In the genomic region with DNA sequence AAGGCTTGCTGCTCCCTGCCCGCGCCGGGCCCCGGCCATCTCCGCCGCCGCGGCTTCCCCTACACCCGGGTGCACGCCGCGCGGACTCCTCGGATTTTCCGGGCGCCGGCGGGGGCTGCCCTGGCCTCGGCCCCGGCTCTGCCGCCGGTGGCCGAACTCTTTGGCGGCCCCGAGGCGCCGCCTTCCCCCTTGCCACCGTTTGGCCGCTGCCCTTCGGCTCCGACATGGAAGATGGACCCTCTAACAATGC, we compare ENCODE assay signal across 8 mouse cellular contexts.
A peak's percentile ranks its signal among the peaks of the same experiment; 100 is the strongest.
DNase-seq lines count a peak whose midpoint lies in the region; ATAC-seq and TF ChIP-seq lines count a peak whose summit lies in the region.

No protein-coding gene starts in this region.

- DNase-seq in heart, adult 9 months (ENCODE audit: low spot score in 2 of 2): no peak
- DNase-seq in thymus, adult 2 months: no peak
- no peak for DNase-seq in thymus, postnatal 4 days
- no peak for DNase-seq in layer of hippocampus, adult 18-20 months (ENCODE audit: low spot score in 2 of 2)
- no peak for DNase-seq in left cerebral cortex, adult 9 months (ENCODE audit: low spot score in 2 of 2)

- H3K4me3 ChIP-seq in heart, embryonic 11.5 days (ENCODE audit: low read depth, low read length): peak overlapping the region; percentile 75
- peak overlapping the region; percentile 40 for H3K4me3 ChIP-seq in thymus, adult 2 months (ENCODE audit: control insufficient read depth, insufficient read depth, low read length)
- H3K4me3 ChIP-seq in liver, embryonic 15.5 days (replicated peaks): peak overlapping the region; percentile 49

- no peak for TF ChIP-seq CTCF in thymus, adult 2 months (IDR thresholded peaks at IDR 0.05; ENCODE audit: borderline replicate concordance, control insufficient read depth, extremely low read depth, insufficient read depth, low read length, poor library complexity)

- WGBS in heart, embryonic 11.5 days (ENCODE audit: insufficient replicate concordance): 0% methylated on average over 27 of the region's 31 CpGs
- under 1% methylated on average over 29 of the region's 31 CpGs for WGBS in thymus, adult 2 months
- WGBS in liver, embryonic 15.5 days (ENCODE audit: insufficient replicate concordance): 0% methylated on average over 31 of the region's 31 CpGs

- peaks cover 8% of the 10 kb centered on the region for H3K4me1 ChIP-seq in heart, embryonic 11.5 days (ENCODE audit: control insufficient read depth, insufficient read depth, low read length)
- peaks cover 25% of the 10 kb centered on the region for H3K4me1 ChIP-seq in thymus, adult 2 months (replicated peaks; ENCODE audit: control insufficient read depth, insufficient read depth, low read length)
- peaks cover 7% of the 10 kb centered on the region for H3K4me1 ChIP-seq in liver, embryonic 15.5 days (replicated peaks)

- H3K9ac ChIP-seq in heart, embryonic 11.5 days (ENCODE audit: low read depth, low read length): peak overlapping the region; percentile 71
- H3K9ac ChIP-seq in liver, embryonic 15.5 days: no peak overlapping the region

- H3K36me3 ChIP-seq in heart, embryonic 11.5 days (ENCODE audit: control insufficient read depth, insufficient read depth, low read length): no peaks in the 10 kb centered on the region
- H3K36me3 ChIP-seq in thymus, adult 2 months (ENCODE audit: control insufficient read depth, insufficient read depth, low read length): no peaks in the 10 kb centered on the region
- H3K36me3 ChIP-seq in liver, embryonic 15.5 days (replicated peaks): no peaks in the 10 kb centered on the region

- H3K27me3 ChIP-seq in heart, embryonic 11.5 days (ENCODE audit: control insufficient read depth, insufficient read depth, low read length): peaks cover 83% of the 10 kb centered on the region
- H3K27me3 ChIP-seq in thymus, adult 2 months (ENCODE audit: control insufficient read depth, insufficient read depth, low read length): peaks cover 38% of the 10 kb centered on the region
- H3K27me3 ChIP-seq in liver, embryonic 15.5 days: peaks cover 83% of the 10 kb centered on the region

- H3K4me2 ChIP-seq in heart, embryonic 11.5 days: peak overlapping the region; percentile 99
- H3K4me2 ChIP-seq in liver, embryonic 15.5 days: peak overlapping the region; percentile 69

- H3K9me3 ChIP-seq in heart, embryonic 11.5 days (replicated peaks; ENCODE audit: control insufficient read depth, low read length): no peaks in the 10 kb centered on the region
- no peaks in the 10 kb centered on the region for H3K9me3 ChIP-seq in liver, embryonic 15.5 days (replicated peaks)

- H3K27ac ChIP-seq in heart, embryonic 11.5 days (ENCODE audit: low read depth, low read length): peak overlapping the region; percentile 52; the same call in 1 of the 2 replicates
- H3K27ac ChIP-seq in thymus, adult 2 months (ENCODE audit: control insufficient read depth, insufficient read depth, low read length): no peak overlapping the region
- H3K27ac ChIP-seq in liver, embryonic 15.5 days (replicated peaks): no peak overlapping the region

- no peak for ATAC-seq in heart, embryonic 11.5 days (replicated peaks; ENCODE audit: insufficient number of reproducible peaks, low FRiP score, low TSS enrichment)
- ATAC-seq in liver, embryonic 15.5 days (ENCODE audit: insufficient read depth): no peak; the same call in 1 of the 2 replicates
- no peak for ATAC-seq in erythroid progenitor cell, adult 5-6 weeks (replicated peaks; ENCODE audit: low FRiP score, poor library complexity, severe bottlenecking)

- TF ChIP-seq POLR2A in thymus, adult 2 months (IDR thresholded peaks at IDR 0.05; ENCODE audit: control insufficient read depth, extremely low read depth, insufficient read depth, low read length, poor library complexity): no peak
